Mouse (Mus musculus): ENCODE measurements around the gene Ccdc71.

DNA sequence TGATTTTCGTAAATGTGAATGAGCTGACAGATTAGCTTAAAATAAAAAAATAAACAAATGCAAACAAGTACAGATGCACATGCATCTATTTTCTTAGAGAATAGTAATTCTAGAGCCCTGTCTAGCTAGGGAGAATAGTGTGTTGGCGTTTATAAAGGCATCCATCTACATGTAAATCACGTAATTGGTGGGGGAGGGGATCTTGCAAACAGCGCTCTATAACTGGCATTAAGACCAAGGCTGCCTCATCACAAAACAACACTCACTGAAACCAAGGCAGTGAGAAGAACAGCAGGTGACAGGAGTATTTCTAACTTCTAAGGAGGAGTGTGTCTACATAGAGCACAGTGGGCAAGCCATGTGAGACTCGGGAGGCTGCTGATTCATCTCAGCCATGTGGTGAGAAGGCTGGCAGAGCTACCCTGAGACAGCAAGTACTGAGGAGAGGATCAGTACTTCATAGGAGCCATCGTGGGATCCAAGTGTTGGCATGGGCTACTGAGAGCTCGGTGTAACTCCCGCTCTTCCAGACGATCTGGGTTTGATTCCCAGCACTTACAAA, 48.9 kb upstream of the Ccdc71 start:
- no peak for TF ChIP-seq POLR2A (IDR thresholded peaks at IDR 0.05; ENCODE audit: borderline replicate concordance, insufficient read depth, low read length)
- no peak for TF ChIP-seq CTCF (IDR thresholded peaks at IDR 0.05; ENCODE audit: borderline replicate concordance, insufficient read depth, low read depth, low read length)

Measured in cerebellum, adult 2 months (tissue).